Mouse (Mus musculus) adrenal gland, adult 2 months (tissue): ENCODE measurements around the gene Pmm2. TPM values are rescaled to one million over a fixed set of nuclear protein-coding genes. Genes with fewer than 3 reads are reported as not detected.

Source experiments
- DNase-seq: peaks from one replicate; pipeline ENCODE4 v3.0.0; 2021
- polyA plus RNA-seq: library from polyadenylated mRNA; depleted of rRNA; stranded (reverse); fragments of >200 nt; gene quantifications from 2 replicates; pipeline ENCODE4 v1.2.3, GENCODE M21; 2012
- total RNA-seq, 2 experiments: library from RNA; stranded (reverse); gene quantifications; 2 replicates each; pipeline ENCODE4 v1.2.3; 2021

The Pmm2 gene
- total and polyA plus RNA-seq, 3 experiments = 48.1 to 75.1 (median 53.8) TPM

GRCm38 (mm10) chr16:8656256-8656655 lies 18.8 kb downstream of the Pmm2 start:
- DNase-seq = no peak

DNA sequence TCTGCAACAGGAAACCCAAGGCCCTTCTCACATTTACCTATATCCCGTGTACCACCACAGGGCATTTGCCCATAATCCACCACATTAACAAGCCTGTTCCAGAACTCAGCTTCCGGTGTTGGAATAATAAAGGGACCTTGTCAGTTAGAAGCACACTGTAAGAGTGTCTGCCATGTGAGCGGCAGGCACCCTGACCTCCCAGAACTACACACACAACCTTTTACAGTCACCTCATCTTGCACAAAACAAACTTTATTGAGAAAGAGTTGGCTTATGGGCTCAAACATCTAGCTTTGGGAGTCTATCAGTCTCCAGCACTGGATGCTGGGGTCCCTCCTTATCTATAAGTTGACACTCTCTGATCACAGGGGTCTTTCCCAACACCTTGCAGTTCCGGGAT lies 20.9 kb downstream of the Pmm2 start:
- no peak for DNase-seq

- DNase-seq = peak; percentile 64
These were observed 21.3 kb downstream of the Pmm2 start for GRCm38 (mm10) chr16:8658764-8659163.

- no peak for DNase-seq
These were observed 25.5 kb downstream of the Pmm2 start for GRCm38 (mm10) chr16:8663022-8663421.

GRCm38 (mm10) chr16:8663606-8664539 lies 26.4 kb downstream of the Pmm2 start:
- no peak for DNase-seq

DNA sequence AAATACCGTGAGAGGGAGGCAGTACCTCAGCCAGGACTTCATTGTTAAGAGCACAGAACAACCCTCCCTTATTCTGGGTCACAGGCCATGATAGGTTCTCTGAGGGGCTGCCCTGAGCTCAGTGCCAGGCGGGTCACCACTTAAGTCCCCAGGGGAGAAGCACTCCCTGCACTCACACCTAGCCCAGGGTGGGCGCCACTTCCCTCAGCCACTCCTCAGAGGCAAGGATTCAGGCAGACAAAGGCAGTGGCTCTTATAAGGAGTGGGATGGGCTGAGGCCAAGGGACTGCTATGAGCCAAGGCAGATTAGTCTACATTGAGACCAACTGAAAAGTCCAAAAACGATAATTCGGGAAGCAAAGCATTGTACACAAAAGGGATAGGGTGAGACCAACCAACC lies 27.9 kb downstream of the Pmm2 start:
- DNase-seq = no peak

DNA sequence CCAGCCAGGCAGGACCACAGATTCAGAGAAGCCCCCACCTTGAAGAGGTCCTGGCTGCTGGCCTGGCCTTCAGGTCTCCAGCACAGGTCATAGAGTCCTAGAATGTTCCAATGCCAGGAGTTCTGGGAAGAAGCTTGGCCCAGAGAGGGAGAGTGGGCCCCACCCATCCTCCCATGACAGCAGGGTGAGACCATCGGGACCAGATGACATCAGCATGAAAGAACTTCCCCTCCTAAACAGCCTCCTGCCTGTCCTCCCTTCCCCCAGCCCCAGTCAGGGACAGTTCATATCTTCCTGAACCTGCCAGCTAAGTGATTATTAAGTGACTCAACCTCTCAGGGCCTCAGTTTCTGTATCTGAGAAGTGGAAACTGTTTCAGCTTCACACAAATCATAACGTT lies 29.0 kb downstream of the Pmm2 start:
- peak; percentile 85 for DNase-seq

DNA sequence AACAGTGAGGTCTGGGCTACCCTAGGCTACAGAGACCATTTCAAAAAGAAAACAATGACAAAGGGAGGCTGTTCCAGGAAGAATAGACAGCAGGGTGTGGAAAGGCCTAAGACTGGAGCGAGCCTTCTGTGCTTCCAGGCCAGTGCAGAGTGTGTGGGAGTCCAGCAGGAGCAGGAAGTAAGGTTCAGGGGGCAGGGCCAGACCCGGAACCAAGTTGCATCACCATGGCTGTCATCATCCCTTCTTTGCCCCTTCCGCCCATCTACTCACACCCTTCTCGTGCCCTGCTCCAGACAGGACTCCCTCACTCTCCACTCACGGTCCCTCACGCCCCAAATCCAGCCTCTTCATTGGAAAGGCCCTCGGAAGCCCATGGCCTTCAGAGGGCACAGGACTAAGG lies 29.8 kb downstream of the Pmm2 start:
- DNase-seq = peak; percentile 50

DNA sequence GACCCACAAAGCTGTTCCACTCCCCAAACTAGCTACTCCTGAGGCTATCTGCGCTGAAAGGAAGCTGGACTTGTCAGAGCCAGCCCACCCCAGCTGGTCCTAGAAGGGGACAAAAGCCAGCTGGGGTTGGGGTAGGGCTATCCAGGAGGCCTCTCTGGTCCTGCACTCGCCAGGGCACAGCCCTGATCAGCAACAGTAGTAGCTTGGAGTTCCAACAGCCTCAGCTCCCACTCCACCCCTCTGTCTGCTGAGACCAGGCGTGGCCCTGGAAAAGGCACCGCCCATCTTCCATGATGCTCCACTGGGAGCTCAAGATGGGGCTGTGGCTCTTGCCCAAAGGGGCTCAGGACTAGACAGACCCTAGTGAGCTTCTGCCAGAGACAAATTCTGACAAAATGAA lies 30.3 kb downstream of the Pmm2 start:
- DNase-seq = peak; percentile 40

DNA sequence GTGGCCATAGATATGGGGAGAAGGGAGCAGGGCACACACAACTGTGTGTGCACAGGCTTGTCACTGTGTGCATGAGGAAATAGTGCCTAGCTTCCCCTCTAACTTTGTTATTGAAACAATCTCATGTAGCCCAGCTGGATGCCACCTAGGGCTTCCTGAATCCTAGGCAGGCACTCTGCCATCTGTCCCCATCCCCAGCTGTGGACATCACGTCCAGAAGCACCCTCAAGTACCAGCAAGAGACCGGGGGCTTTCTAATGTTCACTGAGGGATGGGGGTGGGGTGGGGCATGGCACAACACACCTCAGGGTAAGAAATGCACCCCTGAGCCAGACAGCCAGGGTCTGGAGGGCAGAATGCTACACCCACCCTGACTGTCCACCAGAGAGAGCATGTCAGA lies 30.9 kb downstream of the Pmm2 start:
- no peak for DNase-seq

- peak; percentile 47 for DNase-seq
These were observed 32.0 kb downstream of the Pmm2 start for GRCm38 (mm10) chr16:8669432-8669831.

GRCm38 (mm10) chr16:8670041-8671035 lies 32.9 kb downstream of the Pmm2 start:
- DNase-seq = peak; percentile 65

DNA sequence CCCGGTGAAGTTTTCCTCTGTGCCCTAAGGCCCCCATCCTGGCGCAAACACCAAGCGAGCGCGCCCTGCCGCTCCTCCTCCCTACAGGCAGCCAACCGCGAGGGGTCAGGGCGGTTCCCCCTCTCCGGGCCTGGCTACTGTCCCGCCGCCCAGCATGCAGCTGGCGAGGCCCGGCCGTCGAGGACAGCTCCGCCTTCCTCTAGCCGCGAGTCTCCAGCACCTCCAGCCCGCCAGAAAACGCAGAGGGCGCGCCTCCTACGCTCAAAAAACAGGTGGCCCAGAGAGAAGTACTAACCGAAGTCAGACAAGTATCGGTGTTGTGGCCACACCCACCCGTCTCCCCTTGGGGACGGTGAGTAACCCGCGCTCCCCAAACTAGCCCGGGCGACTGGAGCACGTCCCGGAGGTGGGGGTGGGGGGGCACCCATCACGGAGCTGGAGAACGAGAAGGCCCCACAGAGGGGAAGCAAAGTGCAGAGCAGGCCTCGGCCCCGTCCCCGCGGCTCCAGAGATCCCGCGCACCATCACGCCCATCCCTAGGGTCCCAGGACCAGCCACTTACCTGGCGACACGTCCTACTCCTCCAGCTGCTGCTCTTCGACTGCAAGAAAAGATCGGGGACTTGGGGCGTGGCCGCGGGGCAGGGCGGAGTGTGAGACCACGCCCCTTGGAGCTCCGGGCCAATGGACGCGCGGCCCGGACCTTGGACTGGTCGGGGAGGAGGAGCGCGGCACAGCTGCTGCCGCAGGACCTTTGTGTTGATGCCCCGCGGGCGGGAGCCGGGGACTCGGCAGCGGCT lies 34.3 kb downstream of the Pmm2 start, which contains the start of gene Carhsp1:
Gene Carhsp1, minus strand, starts transcription at position 605 of the 799 bp plus-strand sequence.
- DNase-seq = peak; percentile 97

- no peak for DNase-seq
These were observed 34.8 kb downstream of the Pmm2 start for GRCm38 (mm10) chr16:8672350-8672687.

DNA sequence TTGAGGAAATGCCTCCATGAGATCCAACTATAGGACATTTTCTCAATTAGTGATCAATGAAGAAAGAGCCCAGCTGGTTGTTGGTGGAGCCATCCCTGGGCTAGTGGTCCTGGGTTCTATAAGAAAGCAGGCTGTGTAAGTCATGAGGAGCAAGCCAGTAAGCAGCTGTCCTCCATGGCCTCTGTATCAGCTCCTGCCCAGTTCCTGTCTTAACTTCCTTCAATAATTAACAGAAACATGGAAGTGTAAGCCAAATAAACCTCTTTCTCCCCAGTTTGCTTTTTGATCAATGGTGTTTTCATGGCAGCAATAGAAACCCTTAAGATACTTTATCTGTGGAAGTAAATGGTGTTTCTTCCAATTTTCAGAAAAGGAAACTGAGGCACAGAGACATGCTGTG lies 35.3 kb downstream of the Pmm2 start:
- no peak for DNase-seq

- DNase-seq = no peak
These were observed 35.9 kb downstream of the Pmm2 start for GRCm38 (mm10) chr16:8673343-8673742.

DNA sequence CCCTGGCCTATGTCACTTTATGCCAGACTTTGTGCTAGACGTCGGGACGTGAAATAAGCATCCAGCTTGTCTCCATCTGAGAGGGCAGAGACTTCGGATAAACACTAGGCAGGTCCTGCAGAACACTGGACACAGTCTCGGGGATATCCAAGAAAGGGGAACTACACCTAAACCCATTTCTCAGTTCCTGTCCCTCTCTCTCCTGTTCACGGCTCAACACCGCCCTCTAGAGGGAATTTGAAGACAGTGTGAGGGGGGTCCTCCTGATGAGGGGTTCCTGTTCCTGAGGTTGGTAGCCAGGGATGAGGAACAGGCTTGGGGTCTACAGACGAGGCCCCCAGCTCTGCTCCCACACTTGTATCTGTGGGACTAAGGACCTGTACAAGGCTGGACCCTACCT lies 36.7 kb downstream of the Pmm2 start:
- peak; percentile 56 for DNase-seq

- no peak for DNase-seq
These were observed 38.1 kb downstream of the Pmm2 start for GRCm38 (mm10) chr16:8675559-8675958.

DNA sequence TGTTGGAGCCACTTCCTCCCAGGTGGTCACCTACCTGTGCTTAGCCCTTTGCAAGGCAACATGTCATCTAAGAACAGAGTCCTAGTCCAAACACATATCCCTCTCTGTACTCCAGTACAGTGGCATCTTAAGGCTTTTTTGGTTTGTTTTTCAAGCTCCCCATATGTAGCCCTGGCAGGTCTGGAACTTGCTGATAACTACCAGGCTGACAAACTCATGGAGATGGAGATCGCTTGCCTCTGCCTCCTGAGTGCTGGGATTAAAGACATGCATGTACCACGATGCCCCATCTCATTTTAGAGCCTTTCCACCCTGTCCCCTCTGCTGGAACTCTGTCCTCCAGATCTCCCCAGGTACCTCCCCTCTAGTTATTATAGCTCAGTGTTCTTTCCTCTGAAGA lies 38.8 kb downstream of the Pmm2 start:
- no peak for DNase-seq

DNA sequence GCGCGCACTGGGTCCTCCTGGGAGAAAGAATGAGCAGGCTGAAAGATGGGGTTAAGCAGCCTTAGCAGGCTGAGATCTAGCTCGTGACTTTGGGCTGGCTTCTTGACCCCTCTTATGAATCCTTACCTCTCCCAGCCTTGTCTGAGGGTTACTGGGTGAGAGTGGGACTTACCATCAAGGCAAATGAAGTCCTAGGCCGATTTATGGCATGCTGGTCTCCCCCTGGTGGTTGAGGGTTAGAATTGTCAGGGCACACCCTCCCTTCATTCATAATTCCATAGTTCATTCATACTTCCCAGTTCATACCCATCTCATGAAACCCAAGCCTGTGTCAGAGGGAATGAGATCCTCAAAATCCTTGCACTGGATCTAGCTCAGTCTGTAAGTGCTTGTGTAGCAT lies 39.3 kb downstream of the Pmm2 start:
- peak; percentile 58 for DNase-seq

DNA sequence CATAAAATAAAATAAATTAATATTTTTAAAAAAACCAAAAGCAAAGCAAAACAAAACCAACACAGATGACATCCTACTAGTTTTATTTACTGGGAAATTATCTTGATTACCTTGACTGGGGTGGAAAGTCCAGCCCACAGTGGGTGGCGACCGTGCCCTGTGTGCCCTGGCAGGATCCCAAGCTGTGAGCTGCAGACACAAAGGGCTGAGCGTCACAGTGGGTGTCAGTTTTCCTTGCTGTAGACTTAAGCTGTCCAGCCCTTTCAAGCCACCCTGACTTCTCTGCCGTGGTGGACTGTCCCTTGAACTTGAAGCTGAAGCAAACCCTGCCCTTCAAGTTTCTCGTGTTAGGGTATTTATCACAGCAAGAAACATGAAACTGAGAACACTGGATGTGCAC lies 40.6 kb downstream of the Pmm2 start:
- peak; percentile 70 for DNase-seq

- DNase-seq = no peak
These were observed 41.2 kb downstream of the Pmm2 start for GRCm38 (mm10) chr16:8678676-8679075.
